Mouse (Mus musculus): ENCODE measurements around the gene Anks6. TPM values are rescaled to one million over a fixed set of nuclear protein-coding genes. Genes with fewer than 3 reads are reported as not detected.

Gene Anks6
- polyA plus RNA-seq, 1 experiment from 2014 or later: 3.2 TPM

DNA sequence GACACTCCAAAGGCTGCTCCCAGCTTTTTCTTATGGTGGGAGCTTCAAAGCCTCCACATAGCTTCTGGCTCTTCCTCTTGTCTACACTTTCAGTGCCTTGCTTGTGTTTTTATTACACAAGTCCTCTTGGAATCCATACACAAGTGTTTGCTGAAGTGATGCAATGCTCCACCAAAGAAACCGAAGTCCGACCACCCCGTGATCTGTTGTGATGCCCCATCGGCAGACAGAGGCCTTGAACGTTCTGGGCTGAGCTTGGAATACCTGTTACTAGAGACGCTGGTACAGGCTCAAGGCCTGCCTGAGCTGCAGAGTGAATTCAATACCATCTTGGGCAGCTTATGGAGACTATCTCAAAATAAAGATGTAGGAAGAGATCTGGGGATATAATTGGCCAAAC is 69.4 kb downstream of the Anks6 start:
- ATAC-seq (ENCODE audit: borderline replicate concordance, extremely low read depth, low FRiP score, low TSS enrichment): no peak
- Histone ChIP-seq H3K27me3 (peaks cover 50% of the 10 kb centered on the region), H3K4me1 (peaks cover 9% of the 10 kb centered on the region; the same call in 1 of the 2 replicates), H3K4me3 (no peak overlapping the region), H3K4me2 (no peak overlapping the region), H3K36me3 (no peaks in the 10 kb centered on the region), H3K27ac (no peak overlapping the region), H3K9me3 (no peaks in the 10 kb centered on the region), H3K9ac (no peak overlapping the region)
- WGBS: 83% methylated on average over 6 of the region's 6 CpGs

DNA sequence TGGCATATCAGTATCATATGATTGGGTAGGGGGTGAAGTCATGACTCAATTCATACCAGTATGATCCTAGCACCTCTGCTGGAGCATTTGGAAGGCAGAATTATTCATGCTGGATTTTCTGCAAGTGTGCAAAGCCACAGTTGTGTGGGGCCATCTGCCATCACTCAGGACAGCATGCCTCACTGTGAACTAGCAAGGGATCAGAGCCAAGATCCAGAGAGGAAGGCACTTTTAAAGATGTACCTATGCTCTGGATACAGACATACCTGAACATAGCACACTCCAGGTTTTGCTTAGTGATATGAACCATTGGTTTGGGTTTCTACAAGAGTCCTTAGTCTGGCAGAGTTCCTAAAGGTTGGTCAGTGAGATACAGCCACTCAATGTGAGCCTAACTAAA is 71.2 kb downstream of the Anks6 start:
- no peak overlapping the region for H3K27ac ChIP-seq
- H3K9ac ChIP-seq: no peak overlapping the region
- no peak overlapping the region for H3K4me2 ChIP-seq
- H3K9me3 ChIP-seq: no peaks in the 10 kb centered on the region
- H3K4me1 ChIP-seq: 0 out of 2 replicates have a peak, but pooled peaks cover under 1% of the 10 kb centered on the region
- ATAC-seq (ENCODE audit: borderline replicate concordance, extremely low read depth, low FRiP score, low TSS enrichment): no peak
- H3K4me3 ChIP-seq: no peak overlapping the region
- peaks cover 32% of the 10 kb centered on the region for H3K27me3 ChIP-seq
- no peaks in the 10 kb centered on the region for H3K36me3 ChIP-seq

DNA sequence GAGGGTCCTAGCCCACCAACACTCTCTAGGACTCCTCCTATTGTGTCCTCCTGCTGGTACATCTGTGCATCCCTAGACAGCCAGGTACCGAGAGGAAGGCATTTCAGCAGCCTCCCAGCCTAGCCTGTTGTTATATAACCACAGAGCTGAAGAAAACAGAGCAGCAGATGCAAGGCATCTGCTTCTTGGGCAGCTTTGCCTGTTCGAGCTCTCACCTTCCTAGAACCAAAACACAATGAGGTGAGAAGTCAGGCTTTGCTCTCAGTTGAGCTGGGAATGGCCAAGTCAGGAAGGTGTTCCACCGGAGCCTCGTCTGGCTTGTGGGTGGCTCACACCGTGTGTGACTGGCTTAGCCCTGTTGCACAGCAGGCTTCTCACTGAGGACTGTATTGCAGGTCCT is 74.3 kb downstream of the Anks6 start:
- no peak overlapping the region for H3K27ac ChIP-seq
- no peaks in the 10 kb centered on the region for H3K36me3 ChIP-seq
- WGBS: 53% methylated on average over 5 of the region's 5 CpGs
- H3K4me3 ChIP-seq: no peak overlapping the region
- no peaks in the 10 kb centered on the region for H3K9me3 ChIP-seq
- ATAC-seq (ENCODE audit: borderline replicate concordance, extremely low read depth, low FRiP score, low TSS enrichment): no peak
- H3K27me3 ChIP-seq: peaks cover 2% of the 10 kb centered on the region; the same call in 1 of the 2 replicates
- H3K4me2 ChIP-seq: no peak overlapping the region
- no peak overlapping the region for H3K9ac ChIP-seq
- H3K4me1 ChIP-seq: no peaks in the 10 kb centered on the region

DNA sequence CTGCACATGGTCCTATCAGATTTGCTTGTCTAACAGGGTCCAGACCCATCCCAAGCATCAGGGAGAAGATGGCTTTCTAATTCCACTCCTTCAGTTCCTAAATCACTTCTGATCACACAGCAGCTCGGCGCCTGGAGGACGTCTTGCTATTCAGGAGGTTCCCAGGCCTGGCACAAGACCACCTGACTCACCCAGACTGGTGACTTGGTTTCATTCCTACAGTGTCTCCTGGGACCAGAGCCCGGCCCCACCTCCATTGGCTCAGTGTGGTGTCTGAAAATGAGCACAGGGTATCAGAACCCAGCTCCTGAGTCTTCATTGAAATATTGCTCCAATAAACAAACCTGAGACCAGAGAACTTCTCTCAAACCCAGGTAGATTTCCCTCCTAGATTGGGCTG is 75.1 kb downstream of the Anks6 start:
- no peaks in the 10 kb centered on the region for H3K27me3 ChIP-seq
- H3K27ac ChIP-seq: no peak overlapping the region
- ATAC-seq (ENCODE audit: borderline replicate concordance, extremely low read depth, low FRiP score, low TSS enrichment): no peak
- no peak overlapping the region for H3K4me2 ChIP-seq
- no peaks in the 10 kb centered on the region for H3K9me3 ChIP-seq
- 84% methylated on average over 4 of the region's 4 CpGs for WGBS
- H3K9ac ChIP-seq: no peak overlapping the region
- no peaks in the 10 kb centered on the region for H3K4me1 ChIP-seq
- no peak overlapping the region for H3K4me3 ChIP-seq
- H3K36me3 ChIP-seq: no peaks in the 10 kb centered on the region

DNA sequence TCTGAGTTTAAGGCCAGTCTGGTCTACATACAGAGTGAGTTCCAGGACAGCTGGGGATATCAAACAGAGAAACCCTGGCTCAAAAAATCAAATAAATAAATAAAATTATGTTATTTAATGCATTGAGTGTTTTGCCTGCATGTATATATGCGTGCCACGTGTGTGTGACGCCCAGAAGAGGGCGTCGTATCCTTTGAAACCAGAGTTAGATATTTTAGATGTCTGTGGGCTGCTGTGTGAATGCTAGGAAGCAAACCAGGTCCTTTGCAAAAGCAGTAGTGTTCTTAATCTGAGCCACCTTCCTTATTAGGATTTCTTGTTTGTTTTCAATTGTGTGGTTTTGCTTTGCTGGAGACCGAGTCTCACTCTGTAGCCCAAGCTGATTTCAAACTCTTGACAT is 78.9 kb downstream of the Anks6 start:
- Histone ChIP-seq H3K36me3 (no peaks in the 10 kb centered on the region), H3K9ac (no peak overlapping the region), H3K9me3 (no peaks in the 10 kb centered on the region), H3K4me1 (no peaks in the 10 kb centered on the region), H3K4me2 (no peak overlapping the region), H3K27me3 (no peaks in the 10 kb centered on the region), H3K27ac (no peak overlapping the region), H3K4me3 (no peak overlapping the region)
- ATAC-seq (ENCODE audit: borderline replicate concordance, extremely low read depth, low FRiP score, low TSS enrichment): no peak
- WGBS: 69% methylated on average over 6 of the region's 6 CpGs

DNA sequence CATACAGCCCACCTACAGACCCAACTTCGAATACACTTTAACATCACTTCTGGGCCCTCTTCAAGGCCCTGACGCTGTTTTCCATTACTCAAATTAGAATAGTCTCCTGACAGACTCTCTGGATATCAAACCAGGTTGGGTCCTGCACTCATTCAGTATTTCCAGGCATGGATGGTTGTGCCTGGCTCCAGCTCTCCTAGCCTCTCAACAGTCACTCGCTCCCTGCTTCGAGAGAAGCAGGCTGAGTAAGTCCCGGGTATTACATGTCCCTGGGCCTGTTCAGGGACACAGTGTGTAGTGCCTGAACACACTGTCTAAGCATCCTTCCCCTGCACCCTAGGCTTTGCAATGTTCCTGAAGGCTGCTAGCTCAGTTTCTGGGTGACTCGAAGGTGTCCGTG is 80.1 kb downstream of the Anks6 start:
- H3K9ac ChIP-seq: no peak overlapping the region
- H3K4me1 ChIP-seq: no peaks in the 10 kb centered on the region
- 82% methylated on average over 7 of the region's 7 CpGs for WGBS
- H3K27ac ChIP-seq: no peak overlapping the region
- H3K4me2 ChIP-seq: no peak overlapping the region
- H3K4me3 ChIP-seq: no peak overlapping the region
- H3K9me3 ChIP-seq: no peaks in the 10 kb centered on the region
- no peaks in the 10 kb centered on the region for H3K36me3 ChIP-seq
- H3K27me3 ChIP-seq: no peaks in the 10 kb centered on the region
- ATAC-seq (ENCODE audit: borderline replicate concordance, extremely low read depth, low FRiP score, low TSS enrichment): no peak

DNA sequence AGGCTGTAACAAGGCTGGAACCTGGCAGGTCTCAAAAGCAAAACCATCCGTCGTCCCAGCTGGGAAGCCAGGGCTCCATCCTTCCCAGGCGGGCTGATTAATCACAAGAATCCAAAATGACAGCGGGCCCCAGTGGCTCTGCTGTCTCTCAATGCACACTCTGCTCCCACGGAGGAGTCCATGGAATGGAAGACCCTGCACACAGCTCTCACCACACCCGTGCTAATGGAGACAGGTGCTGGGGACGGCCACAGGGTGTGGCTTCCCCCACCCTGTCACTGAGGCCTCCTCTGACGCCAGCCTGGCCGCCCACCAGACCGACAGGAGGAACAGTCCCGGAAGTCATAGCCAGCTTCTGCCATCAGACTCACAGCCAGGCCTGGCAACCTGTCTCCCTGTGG is 80.6 kb downstream of the Anks6 start:
- Histone ChIP-seq H3K27ac (no peak overlapping the region), H3K27me3 (no peaks in the 10 kb centered on the region), H3K9ac (no peak overlapping the region), H3K9me3 (no peaks in the 10 kb centered on the region), H3K4me2 (no peak overlapping the region), H3K4me1 (no peaks in the 10 kb centered on the region), H3K4me3 (no peak overlapping the region), H3K36me3 (no peaks in the 10 kb centered on the region)
- no peak for ATAC-seq (ENCODE audit: borderline replicate concordance, extremely low read depth, low FRiP score, low TSS enrichment)
- WGBS: 62% methylated on average over 11 of the region's 11 CpGs

DNA sequence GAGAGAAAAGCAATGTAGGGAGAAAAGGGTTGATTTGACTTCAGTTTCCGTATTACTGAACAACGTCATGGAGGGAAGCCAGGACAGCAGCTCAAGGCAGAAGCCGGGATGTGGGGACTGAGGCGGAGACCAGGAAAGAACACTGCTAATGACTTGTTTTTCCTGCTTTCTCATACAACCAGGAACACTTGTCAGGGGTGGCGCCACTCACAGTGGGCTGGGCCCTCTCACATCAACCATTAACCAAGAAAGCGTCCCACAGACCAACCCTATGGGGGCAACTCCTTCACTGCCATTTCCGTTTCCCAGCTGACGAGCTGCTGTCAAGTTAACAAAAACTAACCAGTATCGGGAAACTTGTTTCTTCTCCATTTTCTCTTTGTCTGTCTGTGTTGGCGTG is 83.9 kb downstream of the Anks6 start:
- Histone ChIP-seq H3K4me1 (no peaks in the 10 kb centered on the region), H3K4me2 (no peak overlapping the region), H3K27me3 (no peaks in the 10 kb centered on the region), H3K27ac (no peak overlapping the region), H3K9me3 (no peaks in the 10 kb centered on the region), H3K9ac (no peak overlapping the region), H3K4me3 (no peak overlapping the region), H3K36me3 (no peaks in the 10 kb centered on the region)
- no peak for ATAC-seq (ENCODE audit: borderline replicate concordance, extremely low read depth, low FRiP score, low TSS enrichment)
- 66% methylated on average over 10 of the region's 10 CpGs for WGBS

DNA sequence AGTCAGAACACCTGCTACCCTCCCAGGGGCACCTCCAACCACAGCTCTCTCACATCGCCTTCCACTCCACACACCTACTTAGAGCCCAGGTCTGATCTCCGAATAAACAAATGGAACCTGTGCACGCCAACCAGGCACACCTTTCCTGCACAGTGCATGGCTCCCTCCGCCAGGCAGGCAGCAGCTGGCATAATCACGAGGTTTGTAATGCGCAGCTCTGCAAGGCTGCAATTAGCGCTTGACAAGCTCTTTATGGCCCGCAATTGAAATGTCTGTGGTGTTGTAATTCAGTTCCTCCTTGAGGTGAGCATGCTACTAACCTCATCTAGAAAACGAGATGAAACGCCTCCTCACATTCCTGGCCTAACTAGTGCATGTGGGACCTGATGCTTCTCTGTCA is 89.2 kb downstream of the Anks6 start:
- Histone ChIP-seq H3K36me3 (no peaks in the 10 kb centered on the region), H3K4me1 (no peaks in the 10 kb centered on the region), H3K4me3 (no peak overlapping the region), H3K9ac (no peak overlapping the region), H3K27me3 (no peaks in the 10 kb centered on the region), H3K9me3 (no peaks in the 10 kb centered on the region), H3K27ac (no peak overlapping the region), H3K4me2 (no peak overlapping the region)
- ATAC-seq (ENCODE audit: borderline replicate concordance, extremely low read depth, low FRiP score, low TSS enrichment): no peak
- WGBS: 85% methylated on average over 10 of the region's 10 CpGs

DNA sequence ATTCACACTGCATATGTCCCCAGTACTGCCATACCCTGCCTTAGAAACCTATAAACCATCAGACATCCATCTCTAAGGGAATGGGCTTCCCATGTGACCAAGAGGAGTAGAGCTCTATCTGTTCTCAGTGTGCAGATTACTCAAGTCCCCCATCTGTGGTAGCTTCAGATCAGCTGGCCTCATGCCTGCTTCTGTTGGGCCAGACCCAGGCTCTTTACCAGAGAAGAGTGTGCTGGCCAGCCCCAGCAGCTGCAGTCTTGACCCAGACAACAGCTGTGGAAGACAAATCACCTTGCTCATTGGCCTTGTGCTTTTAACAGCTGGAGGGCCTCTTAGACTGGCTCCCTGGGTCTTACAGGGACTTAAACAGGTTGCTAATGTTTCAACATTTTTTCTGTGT is 90.7 kb downstream of the Anks6 start:
- H3K4me2 ChIP-seq: no peak overlapping the region
- no peaks in the 10 kb centered on the region for H3K9me3 ChIP-seq
- H3K9ac ChIP-seq: no peak overlapping the region
- H3K4me1 ChIP-seq: no peaks in the 10 kb centered on the region
- no peak overlapping the region for H3K4me3 ChIP-seq
- H3K36me3 ChIP-seq: no peaks in the 10 kb centered on the region
- no peaks in the 10 kb centered on the region for H3K27me3 ChIP-seq
- H3K27ac ChIP-seq: no peak overlapping the region
- no peak for ATAC-seq (ENCODE audit: borderline replicate concordance, extremely low read depth, low FRiP score, low TSS enrichment)

Other genes with a start within 250 kb of the Anks6 start
- gene Gabbr2, start 65.6 kb downstream of the Anks6 start, polyA plus RNA-seq (2015; fragmentation: Nextera tagmentation; extraction: Ambion mirVana): 0.04 TPM in 1 of 2 replicates, not detected in the other
- 8.9 and 9.3 TPM in 2 replicates for gene Galnt12, start 34.5 kb upstream of the Anks6 start, polyA plus RNA-seq (2015; fragmentation: Nextera tagmentation; extraction: Ambion mirVana)
- 22.6 and 25.8 TPM in 2 replicates for gene Col15a1, start 150.7 kb upstream of the Anks6 start, polyA plus RNA-seq (2015; fragmentation: Nextera tagmentation; extraction: Ambion mirVana)

Data from lung, embryonic 15.5 days (tissue).